32 mouse cellular contexts compared by ENCODE assay signal in genomic region chr11:44815991-44816390, GRCm38 (mm10).
"Had no signal": no experiment of that assay in that cellular context is flagged by ENCODE, and none has a peak within 500 bp of the region (broad histone marks: within the 10 kb centered on the region; RNA-seq: fewer than 3 reads in every experiment).

No protein-coding gene starts in this region.

- ATAC-seq: liver, embryonic 12.5 days; liver, postnatal 0 days; lung, postnatal 0 days; midbrain, embryonic 13.5 days; midbrain, embryonic 15.5 days; midbrain, embryonic 16.5 days had no signal

- H3K4me3 ChIP-seq: left cerebral cortex, adult 2 months; limb, embryonic 10.5 days; limb, embryonic 12.5 days; limb, embryonic 13.5 days; limb, embryonic 15.5 days; liver, embryonic 12.5 days; liver, embryonic 13.5 days; liver, embryonic 15.5 days; lung, embryonic 15.5 days; megakaryocyte, embryonic 14.5 days; midbrain, embryonic 10.5 days; midbrain, embryonic 12.5 days; midbrain, embryonic 13.5 days; midbrain, embryonic 15.5 days; myocyte had no signal

- H3K9me3 ChIP-seq: limb, embryonic 10.5 days; limb, embryonic 12.5 days; limb, embryonic 13.5 days; limb, embryonic 15.5 days; liver, embryonic 12.5 days; liver, embryonic 13.5 days; liver, embryonic 15.5 days; lung, embryonic 15.5 days; megakaryocyte, embryonic 14.5 days; midbrain, embryonic 10.5 days; midbrain, embryonic 12.5 days; midbrain, embryonic 13.5 days; midbrain, embryonic 15.5 days had no signal

- H3K27ac ChIP-seq: left cerebral cortex, adult 2 months; limb, embryonic 10.5 days; limb, embryonic 12.5 days; limb, embryonic 13.5 days; limb, embryonic 15.5 days; liver, embryonic 12.5 days; liver, embryonic 13.5 days; liver, embryonic 14.5 days; liver, embryonic 15.5 days; lung, embryonic 15.5 days; macrophage; midbrain, embryonic 10.5 days; midbrain, embryonic 12.5 days; midbrain, embryonic 13.5 days; midbrain, embryonic 15.5 days had no signal

- H3K27me3 ChIP-seq: limb, embryonic 12.5 days; limb, embryonic 13.5 days; limb, embryonic 15.5 days; liver, embryonic 12.5 days; liver, embryonic 13.5 days; liver, embryonic 15.5 days; lung, embryonic 15.5 days; megakaryocyte, embryonic 14.5 days; midbrain, embryonic 12.5 days; midbrain, embryonic 13.5 days; midbrain, embryonic 15.5 days had no signal

- DNase-seq: left cerebral cortex, postnatal 4 days; liver; liver, embryonic 13.5 days; liver, postnatal 0 days; lung, adult 18-20 months; lung, adult 2 months; lung, embryonic 14.5 days; lung, postnatal 10 days; lung, postnatal 14 days; lung, postnatal 36 days; lung, postnatal 4 days; midbrain, embryonic 14.5 days had no signal

- H3K9ac ChIP-seq: limb, embryonic 12.5 days; limb, embryonic 13.5 days; limb, embryonic 15.5 days; liver, embryonic 12.5 days; liver, embryonic 13.5 days; liver, embryonic 14.5 days; liver, embryonic 15.5 days; liver, postnatal 0 days; lung, embryonic 14.5 days; lung, embryonic 15.5 days; midbrain, embryonic 12.5 days; midbrain, embryonic 13.5 days; midbrain, embryonic 15.5 days had no signal

- H3K4me1 ChIP-seq: liver, embryonic 12.5 days; liver, embryonic 13.5 days; liver, embryonic 15.5 days; lung, embryonic 15.5 days; midbrain, embryonic 15.5 days had no signal

- H3K36me3 ChIP-seq: limb, embryonic 10.5 days; limb, embryonic 12.5 days; limb, embryonic 13.5 days; limb, embryonic 15.5 days; liver, embryonic 12.5 days; liver, embryonic 13.5 days; liver, embryonic 15.5 days; lung, embryonic 15.5 days; midbrain, embryonic 10.5 days; midbrain, embryonic 12.5 days; midbrain, embryonic 13.5 days; midbrain, embryonic 15.5 days had no signal

- H3K4me2 ChIP-seq: limb, embryonic 12.5 days; limb, embryonic 13.5 days; limb, embryonic 15.5 days; liver, embryonic 11.5 days; liver, embryonic 12.5 days; liver, embryonic 13.5 days; liver, embryonic 15.5 days; lung, embryonic 14.5 days; lung, embryonic 15.5 days; midbrain, embryonic 11.5 days; midbrain, embryonic 12.5 days; midbrain, embryonic 13.5 days; midbrain, embryonic 15.5 days had no signal
